In the genomic region with DNA sequence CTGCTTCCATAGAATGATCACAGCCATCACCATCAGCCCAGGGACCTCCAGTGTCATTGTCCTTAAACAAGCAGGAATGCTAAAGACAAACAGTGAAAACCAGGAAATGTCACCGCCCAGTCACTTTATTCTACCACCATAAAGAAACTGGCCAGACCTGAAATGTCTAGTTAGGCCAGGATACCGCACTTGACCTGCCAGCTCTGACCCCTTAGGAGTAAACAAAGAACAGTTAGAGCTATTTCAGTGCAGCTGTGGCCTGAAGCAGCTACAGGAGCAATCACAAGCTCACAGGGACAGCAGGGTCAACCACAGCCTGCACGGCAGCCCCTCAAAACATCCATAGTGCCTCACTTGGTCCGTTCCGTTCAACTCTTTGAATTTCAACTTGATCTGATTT, we compare ENCODE assay signal across 19 mouse cellular contexts.
DNase-seq lines count a peak whose midpoint lies in the region; ATAC-seq lines count a peak whose summit lies in the region.
"Had no signal": no experiment of that assay in that cellular context is flagged by ENCODE, and none has a peak within 500 bp of the region (broad histone marks: within the 10 kb centered on the region; RNA-seq: fewer than 3 reads in every experiment).

No protein-coding gene starts in this region.

- ATAC-seq in lung, embryonic 15.5 days (ENCODE audit: borderline replicate concordance, extremely low read depth, low FRiP score, low TSS enrichment): peak; percentile 47; the same call in 1 of the 2 replicates
- ATAC-seq in stomach, embryonic 14.5 days (ENCODE audit: insufficient number of reproducible peaks, insufficient read depth, low FRiP score, low read depth): peak; percentile 48; the same call in 1 of the 2 replicates
- ATAC-seq: forebrain, embryonic 14.5 days; inflammation-experienced regulatory T-cells, adult 6 months; midbrain, embryonic 15.5 days had no signal

- no peaks in the 10 kb centered on the region for H3K27me3 ChIP-seq in heart, embryonic 10.5 days (ENCODE audit: insufficient read depth, poor library complexity, severe bottlenecking)
- no peaks in the 10 kb centered on the region for H3K27me3 ChIP-seq in lung, embryonic 15.5 days
- no peaks in the 10 kb centered on the region for H3K27me3 ChIP-seq in stomach, embryonic 14.5 days (ENCODE audit: control insufficient read depth, insufficient read depth, low read length)
- H3K27me3 ChIP-seq: embryonic facial prominence, embryonic 13.5 days; hindbrain, embryonic 12.5 days; midbrain, embryonic 15.5 days had no signal

- intact Hi-C loops in heart, postnatal 14 days (cut with DNase I): loop anchor here (5.0 kb wide), 2 partner anchors 175 to 510 kb away; a partner anchor contains a TSS

- H3K9ac ChIP-seq in lung, embryonic 15.5 days: no peak overlapping the region
- no peak overlapping the region for H3K9ac ChIP-seq in stomach, embryonic 14.5 days (replicated peaks; ENCODE audit: low read depth, low read length)
- H3K9ac ChIP-seq: embryonic facial prominence, embryonic 13.5 days; hindbrain, embryonic 12.5 days; liver, embryonic 14.5 days; midbrain, embryonic 15.5 days had no signal

- no peaks in the 10 kb centered on the region for H3K9me3 ChIP-seq in heart, embryonic 10.5 days
- no peaks in the 10 kb centered on the region for H3K9me3 ChIP-seq in lung, embryonic 15.5 days
- no peaks in the 10 kb centered on the region for H3K9me3 ChIP-seq in stomach, embryonic 14.5 days (ENCODE audit: control insufficient read depth, low read depth, low read length)
- H3K9me3 ChIP-seq: embryonic facial prominence, embryonic 13.5 days; G1E; hindbrain, embryonic 12.5 days; midbrain, embryonic 15.5 days had no signal

- H3K4me3 ChIP-seq in heart, embryonic 10.5 days: no peak overlapping the region
- H3K4me3 ChIP-seq in lung, embryonic 15.5 days: no peak overlapping the region
- no peak overlapping the region for H3K4me3 ChIP-seq in stomach, embryonic 14.5 days (ENCODE audit: low read depth, low read length)
- H3K4me3 ChIP-seq: embryonic facial prominence, embryonic 13.5 days; hindbrain, embryonic 12.5 days; midbrain, embryonic 15.5 days; myocyte had no signal

- H3K27ac ChIP-seq in heart, embryonic 10.5 days: peak overlapping the region; percentile 56; the same call in 1 of the 2 replicates
- peak overlapping the region; percentile 38 for H3K27ac ChIP-seq in lung, embryonic 15.5 days
- no peak overlapping the region for H3K27ac ChIP-seq in stomach, embryonic 14.5 days (ENCODE audit: low read length)
- H3K27ac ChIP-seq: embryonic facial prominence, embryonic 13.5 days; hindbrain, embryonic 12.5 days; liver, embryonic 14.5 days; midbrain, embryonic 15.5 days had no signal

- WGBS in heart, embryonic 10.5 days: 69% methylated on average over 5 of the region's 5 CpGs
- 42% methylated on average over 5 of the region's 5 CpGs for WGBS in lung, embryonic 15.5 days
- 44% methylated on average over 5 of the region's 5 CpGs for WGBS in stomach, embryonic 14.5 days

- H3K4me1 ChIP-seq in heart, embryonic 10.5 days: 0 out of 2 replicates have a peak, but pooled peaks cover 6% of the 10 kb centered on the region
- H3K4me1 ChIP-seq in lung, embryonic 15.5 days: peaks cover 25% of the 10 kb centered on the region
- 0 out of 2 replicates have a peak, but pooled peaks cover 4% of the 10 kb centered on the region for H3K4me1 ChIP-seq in stomach, embryonic 14.5 days (ENCODE audit: control insufficient read depth, insufficient read depth, low read length)
- H3K4me1 ChIP-seq: embryonic facial prominence, embryonic 13.5 days; hindbrain, embryonic 12.5 days had no signal

- H3K36me3 ChIP-seq in heart, embryonic 10.5 days: no peaks in the 10 kb centered on the region
- H3K36me3 ChIP-seq in lung, embryonic 15.5 days: no peaks in the 10 kb centered on the region
- no peaks in the 10 kb centered on the region for H3K36me3 ChIP-seq in stomach, embryonic 14.5 days (ENCODE audit: control insufficient read depth, insufficient read depth, low read length)
- H3K36me3 ChIP-seq: embryonic facial prominence, embryonic 13.5 days; G1E; hindbrain, embryonic 12.5 days; midbrain, embryonic 15.5 days had no signal

- DNase-seq in heart, embryonic 10.5 days (ENCODE audit: low spot score): no peak
- DNase-seq in heart, postnatal 14 days: no peak
- DNase-seq in ZHBTc4 (ENCODE audit: low read depth, low spot score): peak; percentile 26
- DNase-seq in T-cell, adult 2 months (ENCODE audit: low spot score): no peak
- DNase-seq in retina, postnatal 1 day: no peak
- DNase-seq: adrenal gland, postnatal 36 days; cerebellum, adult 11-12 months; gastrocnemius, postnatal 14 days; thymus, adult 2 months had no signal

- no peak overlapping the region for H3K4me2 ChIP-seq in lung, embryonic 15.5 days
- no peak overlapping the region for H3K4me2 ChIP-seq in stomach, embryonic 14.5 days (replicated peaks; ENCODE audit: low read depth, low read length)
- H3K4me2 ChIP-seq: embryonic facial prominence, embryonic 13.5 days; hindbrain, embryonic 12.5 days; midbrain, embryonic 15.5 days had no signal
